Mouse (Mus musculus): ENCODE measurements around the gene Gm3952. TPM values are rescaled to one million over a fixed set of nuclear protein-coding genes. Genes with fewer than 3 reads are reported as not detected.

Gm3952 gene
- polyA plus RNA-seq (2015; fragmentation: Nextera tagmentation; extraction: Ambion mirVana): not detected in 2 replicates

GRCm38 (mm10) chr8:128798594-128798993 is at the start of gene Gm3952:
Gene Gm3952 (minus strand): TSS chr8:128798694.

Other genes starting within 250 kb of the Gm3952 start
- gene Itgb1, start 113.0 kb downstream of the Gm3952 start, polyA plus RNA-seq (2015; fragmentation: Nextera tagmentation; extraction: Ambion mirVana): 76.5 and 82.8 TPM in 2 replicates